Mouse (Mus musculus) MEL-GATA-1-ER (cell line): ENCODE measurements around the gene Lrwd1.
"Not testable (repeated sequence)": the region's sequence is repeated elsewhere in the genome, so short reads cannot be mapped to it uniquely, and the experiment has no call there.

Experiments used
- DNase-seq: peaks from one replicate; pipeline ENCODE4 v3.0.0-alpha.2; 2012; ENCODE audit warnings: low read depth; ENCODE audit errors: extremely low read depth

Gene Lrwd1

GRCm38 (mm10) chr5:136135571-136136291 lies at the start of gene Lrwd1, which contains the start of gene Alkbh4:
TSS of gene Lrwd1 (minus strand) at chr5:136136074.
TSS of gene Alkbh4 (plus strand) at chr5:136136146.
- peak; percentile 88 for DNase-seq

- DNase-seq, result peak; percentile 23
Measured at GRCm38 (mm10) chr5:136183766-136184165, 47.9 kb upstream of the Lrwd1 start.

- DNase-seq, result peak; percentile 73
Measured at GRCm38 (mm10) chr5:136182830-136183229, 47.0 kb upstream of the Lrwd1 start.

GRCm38 (mm10) chr5:136182049-136182448 lies 46.2 kb upstream of the Lrwd1 start:
- no peak for DNase-seq

GRCm38 (mm10) chr5:136181197-136181596 lies 45.3 kb upstream of the Lrwd1 start:
- DNase-seq, result no peak

GRCm38 (mm10) chr5:136179594-136179993 lies 43.7 kb upstream of the Lrwd1 start:
- DNase-seq, result no peak

- peak; percentile 75 for DNase-seq
Measured at GRCm38 (mm10) chr5:136173606-136174463, 38.0 kb upstream of the Lrwd1 start.

- DNase-seq, result no peak
Measured at GRCm38 (mm10) chr5:136172939-136173338, 37.1 kb upstream of the Lrwd1 start.

- DNase-seq, result peak; percentile 41
Measured at GRCm38 (mm10) chr5:136171363-136172341, 35.8 kb upstream of the Lrwd1 start.

GRCm38 (mm10) chr5:136170512-136171362 lies 34.9 kb upstream of the Lrwd1 start, which contains the start of gene Orai2:
TSS of gene Orai2 (minus strand) at chr5:136170713.
- DNase-seq, result peak; percentile 36

- peak; percentile 61 for DNase-seq
Measured at GRCm38 (mm10) chr5:136169626-136170511, 34.0 kb upstream of the Lrwd1 start.

- DNase-seq, result no peak
Measured at GRCm38 (mm10) chr5:136168071-136168470, 32.2 kb upstream of the Lrwd1 start.

- no peak for DNase-seq
Measured at GRCm38 (mm10) chr5:136167296-136167695, 31.4 kb upstream of the Lrwd1 start.

- DNase-seq, result no peak
Measured at GRCm38 (mm10) chr5:136165246-136165645, 29.4 kb upstream of the Lrwd1 start.

GRCm38 (mm10) chr5:136163807-136164474 lies 28.1 kb upstream of the Lrwd1 start:
- DNase-seq, result no peak

GRCm38 (mm10) chr5:136160084-136160483 lies 24.2 kb upstream of the Lrwd1 start:
- not testable (repeated sequence) for DNase-seq

GRCm38 (mm10) chr5:136155399-136155798 lies 19.5 kb upstream of the Lrwd1 start:
- no peak for DNase-seq

GRCm38 (mm10) chr5:136152365-136152764 lies 16.5 kb upstream of the Lrwd1 start:
- no peak for DNase-seq
